Mouse (Mus musculus) skeletal muscle tissue, adult 2 months (tissue): ENCODE results near the gene Eml4.

ENCODE experiments used
- DNase-seq: peaks from one replicate; pipeline ENCODE4 v3.0.0-alpha.2; 2012; ENCODE audit warnings: low read depth, low spot score

Eml4 gene

GRCm38 (mm10) chr17:83340895-83341524 lies 9.7 kb upstream of the Eml4 start:
- no peak for DNase-seq

GRCm38 (mm10) chr17:83344226-83344625 lies 6.5 kb upstream of the Eml4 start:
- no peak for DNase-seq

GRCm38 (mm10) chr17:83348056-83348822 lies 2.5 kb upstream of the Eml4 start:
- no peak for DNase-seq

GRCm38 (mm10) chr17:83351119-83351531 lies 394 bp downstream of the Eml4 start:
- DNase-seq: no peak

GRCm38 (mm10) chr17:83351601-83352413 lies 1.1 kb downstream of the Eml4 start:
- no peak for DNase-seq

- DNase-seq: no peak
Measured at GRCm38 (mm10) chr17:83352456-83352855, 1.7 kb downstream of the Eml4 start.

- no peak for DNase-seq
Measured at GRCm38 (mm10) chr17:83353011-83353410, 2.3 kb downstream of the Eml4 start.

- DNase-seq: no peak
Measured at GRCm38 (mm10) chr17:83353460-83353859, 2.7 kb downstream of the Eml4 start.

- DNase-seq: no peak
Measured at GRCm38 (mm10) chr17:83355481-83355880, 4.8 kb downstream of the Eml4 start.

GRCm38 (mm10) chr17:83359934-83360333 lies 9.2 kb downstream of the Eml4 start:
- no peak for DNase-seq

- DNase-seq: no peak
Measured at GRCm38 (mm10) chr17:83360796-83361566, 10.2 kb downstream of the Eml4 start.

GRCm38 (mm10) chr17:83363081-83363480 lies 12.3 kb downstream of the Eml4 start:
- no peak for DNase-seq

GRCm38 (mm10) chr17:83364296-83364695 lies 13.6 kb downstream of the Eml4 start:
- DNase-seq: no peak

- DNase-seq: no peak
Measured at GRCm38 (mm10) chr17:83365130-83365529, 14.4 kb downstream of the Eml4 start.

- no peak for DNase-seq
Measured at GRCm38 (mm10) chr17:83365614-83366355, 15.1 kb downstream of the Eml4 start.

- DNase-seq: no peak
Measured at GRCm38 (mm10) chr17:83367387-83367786, 16.7 kb downstream of the Eml4 start.

- DNase-seq: no peak
Measured at GRCm38 (mm10) chr17:83374123-83374522, 23.4 kb downstream of the Eml4 start.

- no peak for DNase-seq
Measured at GRCm38 (mm10) chr17:83375848-83376247, 25.1 kb downstream of the Eml4 start.

- no peak for DNase-seq
Measured at GRCm38 (mm10) chr17:83376801-83377200, 26.1 kb downstream of the Eml4 start.

- no peak for DNase-seq
Measured at GRCm38 (mm10) chr17:83377755-83378443, 27.2 kb downstream of the Eml4 start.
